Mouse (Mus musculus) embryonic facial prominence, embryonic 15.5 days (tissue): ENCODE measurements at regions not wholly inside any gene's neighbourhood (a gene's known extent, or its start where the extent isn't known, plus 50 kb on each side); places are given as distances from the start of the nearest gene placed in this dataset.
A peak's percentile ranks its signal among the peaks of the same experiment; 100 is the strongest.

Experiments used
- ATAC-seq: fragments of 200-750 bp; cut with Nextera tagmentation; 2 replicates; pipeline ENCODE4 v1.8.0; 2017; ENCODE audit warnings: low read depth, moderate TSS enrichment; ENCODE audit not compliant: insufficient number of reproducible peaks, low FRiP score, low TSS enrichment
- H3K27ac ChIP-seq: fragments of 300-500 bp; sonication (generic); replicated peaks from 2 replicates; pipeline ENCODE4 v1.5.1; 2015; ENCODE audit warnings: mild to moderate bottlenecking, inconsistent platforms
- H3K27me3 ChIP-seq: fragments of 300-500 bp; sonication (generic); 2 replicates; pipeline ENCODE4 v1.6.1; 2015; ENCODE audit warnings: inconsistent platforms
- H3K36me3 ChIP-seq: fragments of 300-500 bp; sonication (generic); 2 replicates; pipeline ENCODE4 v1.6.1; 2015; ENCODE audit warnings: mild to moderate bottlenecking, inconsistent platforms
- H3K4me1 ChIP-seq: fragments of 300-500 bp; sonication (generic); 2 replicates; pipeline ENCODE4 v1.6.1; 2015; ENCODE audit warnings: inconsistent platforms
- H3K4me2 ChIP-seq: fragments of 300-500 bp; sonication (generic); replicated peaks from 2 replicates; pipeline ENCODE4 v1.6.1; 2015; ENCODE audit warnings: mild to moderate bottlenecking, inconsistent platforms
- H3K4me3 ChIP-seq: fragments of 300-500 bp; sonication (generic); replicated peaks from 2 replicates; pipeline ENCODE4 v1.5.1; 2015; ENCODE audit warnings: mild to moderate bottlenecking, inconsistent platforms
- H3K9ac ChIP-seq: fragments of 300-500 bp; sonication (generic); 2 replicates; pipeline ENCODE4 v1.6.1; 2015; ENCODE audit warnings: inconsistent platforms
- H3K9me3 ChIP-seq: fragments of 300-500 bp; sonication (generic); replicated peaks from 2 replicates; pipeline ENCODE4 v1.6.1; 2016; ENCODE audit warnings: inconsistent platforms
- WGBS: fragments of 180-500 bp; shearing (Covaris S2); methylation state at CpG from one replicate; pipeline ENCODE4 v1.1.7; 2015; 5-methylcytosine and 5-hydroxymethylcytosine counted together

DNA sequence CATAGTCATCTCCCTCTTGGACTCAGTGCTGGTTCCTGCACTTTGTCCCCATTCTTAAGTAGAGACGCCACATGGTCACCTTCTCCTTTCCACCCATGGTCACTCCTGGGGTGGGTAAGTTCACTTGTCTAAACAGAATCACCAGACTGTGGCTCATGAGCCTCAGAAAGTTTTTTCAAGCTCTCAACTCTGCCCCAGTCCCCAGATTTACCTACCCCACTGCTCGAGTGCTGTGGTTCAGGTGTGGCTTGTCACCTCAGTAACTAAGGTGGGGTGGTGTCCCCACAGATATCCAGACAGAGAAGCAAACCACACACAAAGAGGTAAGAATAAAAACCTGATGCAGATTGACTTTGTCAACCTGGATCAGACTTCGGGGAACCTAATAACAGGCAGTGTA, 87.6 kb downstream of the Rpl10-ps3 start:
- H3K27ac ChIP-seq, result no peak overlapping the region
- H3K4me2 ChIP-seq, result no peak overlapping the region
- 66% methylated on average over 3 of the region's 3 CpGs for WGBS
- no peak for ATAC-seq
- H3K9ac ChIP-seq, result no peak overlapping the region
- H3K4me1 ChIP-seq, result no peaks in the 10 kb centered on the region
- H3K4me3 ChIP-seq, result no peak overlapping the region
- no peaks in the 10 kb centered on the region for H3K27me3 ChIP-seq
- H3K36me3 ChIP-seq, result no peaks in the 10 kb centered on the region
- no peaks in the 10 kb centered on the region for H3K9me3 ChIP-seq

DNA sequence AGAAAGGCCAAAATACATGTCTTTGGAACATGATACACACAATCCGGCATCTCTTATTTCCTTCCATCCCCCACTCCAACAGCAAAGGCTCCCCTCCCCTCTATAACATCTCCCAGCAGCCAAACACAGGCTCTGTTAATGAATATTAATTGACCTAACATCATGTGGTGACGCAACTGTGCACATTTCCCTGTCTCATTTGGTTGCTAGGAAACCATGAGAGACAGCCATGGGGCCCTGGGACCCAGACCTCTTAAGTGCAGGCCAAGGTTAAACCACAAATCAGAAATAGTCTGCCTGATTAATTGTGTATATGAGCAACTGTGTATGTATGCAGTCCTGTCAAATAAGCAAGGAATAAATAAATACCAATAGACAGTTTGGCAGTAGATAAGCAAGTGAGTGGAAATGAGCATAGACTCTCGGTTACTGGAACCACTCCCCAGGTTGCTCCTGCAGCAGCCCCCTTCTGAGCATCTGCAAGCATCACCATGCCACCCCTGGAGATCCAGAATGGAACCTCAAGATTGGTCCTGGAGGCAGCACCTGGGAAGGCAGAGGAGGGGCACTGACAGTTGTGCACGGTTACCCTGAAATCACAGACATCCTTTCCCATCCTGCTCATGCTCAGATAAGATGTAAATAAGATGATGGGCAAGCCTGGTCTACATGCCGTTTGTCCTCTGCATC, 99.6 kb downstream of the Rpl10-ps3 start:
- WGBS, result 55% methylated on average over 5 of the region's 5 CpGs
- no peak overlapping the region for H3K4me2 ChIP-seq
- H3K27ac ChIP-seq, result no peak overlapping the region
- H3K27me3 ChIP-seq, result no peaks in the 10 kb centered on the region
- no peaks in the 10 kb centered on the region for H3K9me3 ChIP-seq
- H3K9ac ChIP-seq, result no peak overlapping the region
- peak; percentile 34 for ATAC-seq
- no peak overlapping the region for H3K4me3 ChIP-seq
- no peaks in the 10 kb centered on the region for H3K36me3 ChIP-seq
- no peaks in the 10 kb centered on the region for H3K4me1 ChIP-seq

DNA sequence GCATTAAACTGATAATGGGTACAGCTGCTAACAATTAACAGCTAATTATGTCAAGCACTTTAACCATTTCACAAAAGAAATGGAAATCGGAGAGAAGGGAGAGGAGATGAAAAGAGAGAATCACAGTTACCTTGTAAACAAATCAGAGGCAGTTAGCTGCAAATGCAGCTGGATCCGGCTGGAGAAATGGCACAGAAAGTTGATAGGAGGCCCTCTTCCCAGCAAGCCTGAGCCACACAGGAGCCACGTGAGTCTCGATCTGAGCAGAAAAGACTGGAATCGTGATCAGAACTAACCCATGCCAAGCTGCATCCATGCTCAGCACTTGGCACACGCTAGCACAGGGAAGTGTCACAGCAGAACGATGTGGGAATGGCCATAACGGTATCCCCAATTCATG, 103.8 kb downstream of the Rpl10-ps3 start:
- Histone ChIP-seq H3K9ac (no peak overlapping the region), H3K4me3 (no peak overlapping the region), H3K4me1 (0 out of 2 replicates have a peak, but pooled peaks cover 5% of the 10 kb centered on the region), H3K36me3 (no peaks in the 10 kb centered on the region), H3K9me3 (no peaks in the 10 kb centered on the region), H3K27me3 (no peaks in the 10 kb centered on the region), H3K27ac (no peak overlapping the region), H3K4me2 (no peak overlapping the region)
- WGBS, result 42% methylated on average over 8 of the region's 8 CpGs
- ATAC-seq, result no peak

DNA sequence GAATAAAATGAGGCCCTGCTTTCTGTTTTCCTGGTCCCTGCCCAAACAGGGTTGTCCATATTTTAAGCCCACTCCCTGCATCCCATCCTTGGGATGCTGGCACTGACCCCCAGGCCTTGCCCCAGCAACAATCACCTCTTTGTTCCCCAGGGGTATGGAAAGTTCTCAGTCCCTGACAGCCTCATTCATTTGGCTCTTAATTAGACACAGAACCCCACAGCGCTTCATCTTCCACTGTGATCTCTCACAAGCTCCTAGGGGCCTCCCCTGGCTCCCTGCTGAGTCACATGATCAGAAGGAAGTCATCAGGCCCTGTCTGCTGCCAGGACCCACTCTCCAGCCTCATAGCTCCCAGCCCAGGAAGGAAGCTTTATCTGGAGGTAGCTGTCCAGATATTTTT, 108.9 kb downstream of the Rpl10-ps3 start:
- ATAC-seq, result no peak
- Histone ChIP-seq H3K4me2 (no peak overlapping the region), H3K27ac (no peak overlapping the region), H3K27me3 (no peaks in the 10 kb centered on the region), H3K4me3 (no peak overlapping the region), H3K9ac (no peak overlapping the region), H3K4me1 (0 out of 2 replicates have a peak, but pooled peaks cover 6% of the 10 kb centered on the region), H3K9me3 (no peaks in the 10 kb centered on the region), H3K36me3 (no peaks in the 10 kb centered on the region)
- WGBS, result 13% methylated on average over 1 of the region's 1 CpGs

DNA sequence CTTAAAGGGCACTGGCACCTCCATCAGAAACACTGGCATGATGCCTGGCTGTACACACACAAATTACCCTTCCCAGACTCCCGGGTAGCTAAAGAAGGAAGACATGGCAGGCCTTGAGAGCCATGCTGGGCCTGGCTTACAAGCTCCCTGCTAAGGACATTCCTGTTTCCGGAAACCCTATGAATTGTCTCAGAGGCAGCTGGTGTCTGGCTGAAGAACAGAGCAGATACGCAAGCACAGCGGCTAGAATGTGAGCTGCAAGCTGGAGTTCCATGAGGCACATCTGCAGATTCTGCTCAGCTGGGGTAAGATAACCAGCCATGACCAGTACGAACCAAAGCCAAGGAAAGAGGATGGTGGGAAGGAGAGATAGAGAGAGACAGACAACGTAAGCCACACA, 110.1 kb downstream of the Rpl10-ps3 start:
- H3K27ac ChIP-seq, result no peak overlapping the region
- no peak for ATAC-seq
- H3K27me3 ChIP-seq, result no peaks in the 10 kb centered on the region
- H3K9me3 ChIP-seq, result no peaks in the 10 kb centered on the region
- H3K36me3 ChIP-seq, result no peaks in the 10 kb centered on the region
- 0 out of 2 replicates have a peak, but pooled peaks cover 6% of the 10 kb centered on the region for H3K4me1 ChIP-seq
- no peak overlapping the region for H3K4me3 ChIP-seq
- 78% methylated on average over 6 of the region's 6 CpGs for WGBS
- no peak overlapping the region for H3K4me2 ChIP-seq
- H3K9ac ChIP-seq, result no peak overlapping the region

DNA sequence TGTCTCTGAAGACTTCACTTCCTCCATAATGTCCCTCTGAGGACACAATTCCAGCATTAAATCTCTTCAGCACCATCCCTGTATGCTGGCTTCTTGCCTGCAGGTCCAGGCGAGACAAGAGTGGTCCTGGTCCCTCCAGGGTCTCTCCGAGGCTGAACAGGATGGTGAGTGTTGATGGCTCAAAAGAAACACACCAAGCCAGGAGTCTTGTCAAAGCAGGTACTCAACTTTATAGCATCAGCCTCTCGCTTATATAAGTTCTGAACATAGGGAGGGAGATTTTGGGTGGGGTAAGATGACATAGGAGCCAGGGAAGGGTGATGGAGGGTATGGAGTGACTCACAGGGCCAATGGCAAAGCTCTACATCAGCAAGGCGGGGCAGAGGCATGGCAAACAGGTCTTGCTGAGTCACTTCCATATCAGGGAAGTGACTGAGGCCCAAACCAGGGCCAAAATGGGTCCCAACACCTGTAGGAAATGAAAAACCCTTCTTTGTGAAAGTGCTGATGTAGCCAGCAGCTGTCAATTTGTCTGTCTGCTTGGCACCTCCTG, 111.7 kb downstream of the Rpl10-ps3 start:
- Histone ChIP-seq H3K27me3 (no peaks in the 10 kb centered on the region), H3K36me3 (no peaks in the 10 kb centered on the region), H3K27ac (no peak overlapping the region), H3K4me1 (0 out of 2 replicates have a peak, but pooled peaks cover 6% of the 10 kb centered on the region), H3K4me3 (no peak overlapping the region), H3K9me3 (no peaks in the 10 kb centered on the region), H3K9ac (no peak overlapping the region), H3K4me2 (no peak overlapping the region)
- WGBS, result 82% methylated on average over 4 of the region's 4 CpGs
- no peak for ATAC-seq

DNA sequence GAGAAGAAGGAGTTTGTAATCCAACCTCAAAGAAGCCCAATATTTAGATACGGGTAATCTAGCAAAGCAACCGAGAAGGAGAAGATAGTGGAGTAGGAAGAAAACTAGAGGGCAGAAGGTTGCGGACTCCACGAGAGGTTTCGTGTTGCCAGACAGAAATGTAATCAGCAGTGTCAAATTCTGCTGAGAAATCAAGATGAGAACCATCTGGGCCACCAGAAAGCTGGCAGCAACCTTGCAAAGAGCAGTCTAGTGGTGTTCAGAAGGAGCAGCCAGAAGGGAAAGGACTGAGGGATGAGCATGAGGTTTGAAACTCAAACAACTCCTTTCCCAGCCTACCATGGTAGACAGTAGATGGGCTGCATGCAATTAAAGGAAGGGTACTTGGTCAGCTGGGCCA, 134.3 kb downstream of the Rpl10-ps3 start:
- Histone ChIP-seq H3K27me3 (no peaks in the 10 kb centered on the region), H3K9ac (no peak overlapping the region), H3K27ac (no peak overlapping the region), H3K4me2 (no peak overlapping the region), H3K4me3 (no peak overlapping the region), H3K9me3 (no peaks in the 10 kb centered on the region), H3K4me1 (no peaks in the 10 kb centered on the region), H3K36me3 (no peaks in the 10 kb centered on the region)
- no peak for ATAC-seq
- WGBS, result 43% methylated on average over 5 of the region's 5 CpGs

DNA sequence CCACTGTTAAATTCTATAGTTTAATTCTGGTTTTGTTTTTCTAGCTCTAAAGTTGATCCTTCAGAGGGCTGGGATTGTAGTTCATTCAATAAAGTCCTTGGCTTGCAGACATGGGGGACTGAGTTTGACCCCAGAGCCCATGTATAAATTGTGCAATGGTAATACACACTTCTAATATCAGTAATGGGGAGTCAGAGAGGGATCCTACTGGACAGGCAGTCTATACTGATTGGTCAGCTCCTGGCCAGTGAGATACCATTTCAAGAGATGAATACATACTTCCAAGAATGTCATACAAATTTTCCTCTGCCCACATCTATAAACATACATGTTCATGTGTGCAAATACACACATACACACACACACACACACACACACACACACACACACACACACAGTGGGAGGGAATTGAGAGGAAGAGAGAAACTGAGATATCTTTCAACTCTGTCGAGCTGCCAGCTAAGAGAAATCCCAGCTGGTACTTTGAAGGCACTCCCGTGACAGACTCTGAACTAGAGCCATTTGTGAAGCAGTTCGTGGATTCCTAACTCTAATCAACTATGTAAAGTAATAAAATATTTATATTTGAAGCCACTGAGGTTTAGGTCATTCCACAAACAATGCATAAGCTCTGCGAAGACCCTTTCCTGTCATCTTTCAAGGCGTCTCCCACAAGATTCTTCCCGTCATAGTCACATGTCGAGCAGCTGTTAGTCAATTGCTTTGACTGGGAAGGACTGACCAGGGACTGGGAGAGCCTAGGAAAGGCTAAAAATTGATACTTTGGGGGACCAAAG, 145.1 kb downstream of the Rpl10-ps3 start:
- ATAC-seq, result no peak
- H3K4me3 ChIP-seq, result no peak overlapping the region
- no peaks in the 10 kb centered on the region for H3K4me1 ChIP-seq
- H3K9ac ChIP-seq, result no peak overlapping the region
- H3K9me3 ChIP-seq, result no peaks in the 10 kb centered on the region
- 45% methylated on average over 7 of the region's 7 CpGs for WGBS
- no peak overlapping the region for H3K27ac ChIP-seq
- H3K27me3 ChIP-seq, result no peaks in the 10 kb centered on the region
- no peaks in the 10 kb centered on the region for H3K36me3 ChIP-seq
- no peak overlapping the region for H3K4me2 ChIP-seq

DNA sequence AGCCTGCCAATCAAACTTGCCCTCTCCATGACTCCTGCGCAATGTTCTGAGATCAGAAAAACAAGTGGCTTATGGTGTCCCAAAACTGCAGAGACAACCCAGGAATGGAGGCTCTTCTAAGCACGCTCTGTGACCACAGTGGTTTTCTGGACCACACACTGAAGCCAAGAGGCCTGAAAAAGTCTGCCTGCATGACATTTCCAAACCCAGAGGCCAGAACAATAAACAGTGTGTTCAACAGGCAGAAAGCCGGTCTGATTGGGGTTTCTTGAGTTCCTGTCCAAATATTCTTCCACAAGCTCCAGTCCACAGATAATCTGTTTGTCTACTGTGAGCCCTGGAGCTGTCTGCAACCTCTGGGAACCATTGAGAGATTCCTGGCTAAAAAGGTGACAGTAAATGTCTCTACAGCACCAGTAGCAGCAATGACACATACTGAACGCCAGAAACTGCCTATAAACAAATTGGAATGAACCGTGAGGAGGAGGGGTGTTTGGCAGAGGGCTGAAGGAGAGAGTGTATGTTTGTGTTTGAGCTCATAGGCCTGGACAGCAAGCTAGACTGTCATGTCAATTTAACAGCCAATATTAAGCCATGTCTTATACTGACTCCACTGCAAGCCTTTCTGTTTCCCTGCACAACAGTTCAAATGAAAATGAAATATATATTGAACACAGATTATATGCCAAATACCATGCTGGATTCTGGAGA, 152.2 kb downstream of the Rpl10-ps3 start:
- no peaks in the 10 kb centered on the region for H3K36me3 ChIP-seq
- H3K4me3 ChIP-seq, result no peak overlapping the region
- H3K4me1 ChIP-seq, result no peaks in the 10 kb centered on the region
- H3K9me3 ChIP-seq, result no peaks in the 10 kb centered on the region
- no peak overlapping the region for H3K4me2 ChIP-seq
- H3K27me3 ChIP-seq, result no peaks in the 10 kb centered on the region
- 50% methylated on average over 5 of the region's 5 CpGs for WGBS
- peak; percentile 54; the same call in 1 of the 2 replicates for ATAC-seq
- no peak overlapping the region for H3K9ac ChIP-seq
- H3K27ac ChIP-seq, result no peak overlapping the region

DNA sequence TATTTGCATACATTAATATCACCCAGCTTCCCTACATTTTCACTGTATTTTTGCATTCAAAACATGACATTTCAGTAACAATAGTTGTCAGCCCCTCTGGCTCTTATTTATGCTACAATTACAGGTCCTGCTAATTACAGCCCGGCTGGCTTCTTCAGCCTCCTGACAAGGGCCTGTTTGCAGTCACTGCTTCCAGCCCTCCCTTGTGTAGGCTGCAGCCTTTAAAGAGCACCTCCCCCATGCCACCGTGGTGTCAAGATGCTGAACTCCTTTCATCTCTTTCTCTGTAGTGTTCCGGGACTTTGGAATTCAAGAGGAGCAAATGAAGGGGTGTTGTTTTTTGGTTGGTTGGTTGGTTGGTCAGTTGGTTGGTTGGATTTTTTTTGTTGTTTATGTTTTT, 153.6 kb downstream of the Rpl10-ps3 start:
- Histone ChIP-seq H3K4me1 (no peaks in the 10 kb centered on the region), H3K27me3 (no peaks in the 10 kb centered on the region), H3K4me2 (no peak overlapping the region), H3K27ac (no peak overlapping the region), H3K36me3 (no peaks in the 10 kb centered on the region), H3K4me3 (no peak overlapping the region), H3K9ac (no peak overlapping the region), H3K9me3 (no peaks in the 10 kb centered on the region)
- ATAC-seq, result no peak
- 22% methylated on average over 3 of the region's 3 CpGs for WGBS

DNA sequence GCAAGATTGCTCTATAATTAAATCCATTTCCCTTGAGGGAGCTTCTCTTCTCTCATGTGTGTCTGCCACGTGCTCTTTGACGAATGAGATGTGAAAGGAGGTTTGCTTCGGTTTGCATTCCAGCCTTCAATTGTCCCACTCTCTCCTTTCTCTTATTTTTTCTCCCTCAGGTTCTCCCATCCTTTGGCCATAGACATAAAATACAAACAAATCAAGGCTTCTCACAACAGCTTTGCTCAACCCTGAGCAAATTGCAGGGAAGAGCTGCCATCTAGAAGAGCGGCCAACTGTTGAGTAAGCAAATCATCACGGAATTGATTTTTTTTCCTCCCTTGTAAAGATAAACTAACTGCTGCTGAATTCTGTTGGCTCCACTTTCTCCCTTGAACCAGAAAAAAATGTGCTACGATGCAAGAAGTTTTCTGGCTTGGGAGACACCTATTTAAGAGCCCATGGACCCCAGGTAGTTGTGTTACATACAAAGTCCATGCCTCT, 156.1 kb downstream of the Rpl10-ps3 start:
- WGBS, result 48% methylated on average over 6 of the region's 6 CpGs
- Histone ChIP-seq H3K9ac (no peak overlapping the region), H3K4me1 (no peaks in the 10 kb centered on the region), H3K27ac (no peak overlapping the region), H3K36me3 (no peaks in the 10 kb centered on the region), H3K9me3 (no peaks in the 10 kb centered on the region), H3K4me2 (no peak overlapping the region), H3K4me3 (no peak overlapping the region), H3K27me3 (no peaks in the 10 kb centered on the region)
- ATAC-seq, result no peak
